Mouse (Mus musculus): ENCODE data around the gene Zfp955b.
"Not testable (repeated sequence)": the region's sequence is repeated elsewhere in the genome, so short reads cannot be mapped to it uniquely, and the experiment has no call there.

DNA sequence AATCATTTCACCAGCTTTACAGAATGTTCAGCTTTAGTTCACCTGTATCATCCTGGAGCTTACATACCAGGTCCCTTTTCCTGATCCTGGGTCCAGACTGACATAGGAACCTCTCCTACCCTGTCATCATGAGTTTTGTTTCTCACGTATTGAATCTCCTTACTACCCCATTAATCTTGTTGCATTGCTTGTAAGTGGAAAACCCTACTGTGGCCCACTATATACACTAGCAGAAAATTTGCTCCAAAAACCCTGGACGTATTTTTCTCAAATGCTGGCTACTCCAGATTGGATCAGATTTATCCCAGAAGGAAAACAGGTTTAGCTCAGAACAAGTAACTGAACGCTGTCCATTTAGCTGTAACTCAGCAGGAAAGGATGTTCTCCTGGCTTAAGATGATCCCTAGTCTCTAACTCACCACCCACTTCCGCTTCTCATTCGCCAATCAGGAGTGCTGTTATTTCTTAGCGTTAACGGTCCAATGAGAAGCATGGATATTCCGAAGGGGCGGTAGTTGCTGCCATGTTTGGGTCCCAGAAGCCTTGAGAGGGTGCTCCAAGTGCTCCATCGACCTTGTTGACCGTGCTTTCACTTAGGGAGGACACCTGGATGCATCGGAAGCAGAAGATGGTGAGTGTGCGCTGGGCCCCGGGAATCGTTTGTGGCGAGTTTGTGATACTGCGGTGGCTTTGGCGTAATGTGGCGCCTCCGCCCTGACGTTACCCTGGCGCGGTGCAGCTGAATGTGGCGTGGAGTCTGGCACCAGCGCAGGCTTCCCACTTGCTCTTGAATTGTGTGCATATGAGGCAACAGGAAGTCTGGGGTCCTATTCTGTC is at the start of gene Zfp955b:
- TF ChIP-seq POLR2A (IDR thresholded peaks at IDR 0.05; ENCODE audit: extremely low read depth, insufficient read depth, low read length); CTCF (IDR thresholded peaks at IDR 0.05; ENCODE audit: low read depth, low read length): not testable (repeated sequence)
